Mouse (Mus musculus): ENCODE measurements around the gene Idi1. TPM values are rescaled to one million over a fixed set of nuclear protein-coding genes. Genes with fewer than 3 reads are reported as not detected.

The Idi1 gene
- polyA plus RNA-seq, 1 experiment, result 23.6 TPM

DNA sequence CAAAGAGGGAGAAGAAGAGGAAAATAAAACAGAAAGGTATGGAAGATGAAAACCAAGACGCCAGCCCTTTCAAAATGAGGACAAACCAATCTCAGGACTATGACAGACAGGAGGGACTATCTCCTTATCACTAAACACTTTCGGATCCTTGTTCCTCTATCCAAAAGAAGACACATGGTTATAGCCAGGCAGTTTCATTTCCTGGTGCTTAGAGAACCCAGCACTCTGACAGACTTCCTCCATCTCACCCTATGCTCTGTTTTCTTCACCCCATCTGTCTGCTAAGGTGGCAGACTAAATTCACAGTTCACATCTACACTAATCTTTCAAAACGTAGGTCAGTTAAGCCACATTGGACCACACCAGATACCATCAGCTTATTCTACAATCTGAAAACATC is 43.0 kb upstream of the Idi1 start:
- Histone ChIP-seq H3K79me2 (ENCODE audit: control insufficient read depth, insufficient read depth) (no peaks in the 10 kb centered on the region), H3K36me3 (ENCODE audit: control insufficient read depth, insufficient read depth) (peaks cover 63% of the 10 kb centered on the region), H3K27me3 (ENCODE audit: control insufficient read depth, insufficient read depth, insufficient read length) (no peaks in the 10 kb centered on the region), H3K4me2 (ENCODE audit: low read depth) (no peak overlapping the region), H3ac (ENCODE audit: control insufficient read depth, insufficient read length) (no peak overlapping the region), H3K4me3 (no peak overlapping the region)
- TF ChIP-seq MYOG (IDR thresholded peaks at IDR 0.05; ENCODE audit: control insufficient read depth in 1 of 3, insufficient read depth in 1 of 3, insufficient read length in 2 of 3, low read depth in 2 of 3) (no peak), E2F4 (IDR thresholded peaks at IDR 0.05; ENCODE audit: insufficient read depth) (no peak), USF1 (IDR thresholded peaks at IDR 0.05; ENCODE audit: low read depth) (no peak), SRF (IDR thresholded peaks at IDR 0.05; ENCODE audit: control insufficient read depth, insufficient read length, low read depth) (no peak), POLR2AphosphoS2 (IDR thresholded peaks at IDR 0.05; ENCODE audit: insufficient read length, low read depth) (no peak), MYOD1 (IDR thresholded peaks at IDR 0.05; ENCODE audit: control insufficient read depth in 1 of 3, insufficient read length in 2 of 3, low read depth in 2 of 3) (no peak), CEBPB (IDR thresholded peaks at IDR 0.05; ENCODE audit: insufficient read depth, poor library complexity, severe bottlenecking) (no peak), REST (IDR thresholded peaks at IDR 0.05; ENCODE audit: insufficient read depth, insufficient read length) (no peak), MAX (IDR thresholded peaks at IDR 0.05; ENCODE audit: low read depth) (no peak), TCF12 (IDR thresholded peaks at IDR 0.05; ENCODE audit: insufficient read depth, poor library complexity, severe bottlenecking) (no peak), POLR2A (IDR thresholded peaks at IDR 0.05; ENCODE audit: insufficient read length, low read depth) (no peak), TCF3 (IDR thresholded peaks at IDR 0.05; ENCODE audit: insufficient read length, low read depth) (no peak)

DNA sequence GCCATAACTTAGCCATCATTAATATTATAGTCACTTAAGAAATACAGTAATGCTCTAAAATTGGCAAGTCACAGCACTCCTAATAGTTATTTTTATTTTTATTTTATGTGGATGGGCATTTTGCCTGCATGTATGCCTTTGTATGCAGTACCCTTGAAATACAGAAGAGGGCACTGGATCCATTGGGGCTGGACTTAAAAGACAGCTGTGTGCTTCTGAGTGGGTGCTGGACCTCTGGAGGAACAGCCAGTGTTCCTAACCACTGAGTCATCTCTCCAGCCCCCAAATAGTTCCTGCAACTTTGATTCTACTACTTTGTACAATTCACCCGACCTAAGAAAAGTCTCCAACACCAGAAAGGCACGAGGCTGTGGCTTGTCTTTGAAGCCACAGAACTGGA is 37.6 kb upstream of the Idi1 start:
- Histone ChIP-seq H3K79me2 (ENCODE audit: control insufficient read depth, insufficient read depth) (no peaks in the 10 kb centered on the region), H3ac (ENCODE audit: control insufficient read depth, insufficient read length) (no peak overlapping the region), H3K36me3 (ENCODE audit: control insufficient read depth, insufficient read depth) (peaks cover 47% of the 10 kb centered on the region), H3K4me2 (ENCODE audit: low read depth) (no peak overlapping the region), H3K27me3 (ENCODE audit: control insufficient read depth, insufficient read depth, insufficient read length) (no peaks in the 10 kb centered on the region), H3K4me3 (no peak overlapping the region)
- no peak for TF ChIP-seq CEBPB (IDR thresholded peaks at IDR 0.05; ENCODE audit: insufficient read depth, poor library complexity, severe bottlenecking)
- TF ChIP-seq MYOG (IDR thresholded peaks at IDR 0.05; ENCODE audit: control insufficient read depth in 1 of 3, insufficient read depth in 1 of 3, insufficient read length in 2 of 3, low read depth in 2 of 3), result peak in 1 of 3 experiments; percentile 57
- TF ChIP-seq SRF (IDR thresholded peaks at IDR 0.05; ENCODE audit: control insufficient read depth, insufficient read length, low read depth), result no peak
- no peak for TF ChIP-seq E2F4 (IDR thresholded peaks at IDR 0.05; ENCODE audit: insufficient read depth)
- peak in 2 of 3 experiments; percentile 3 to 49 for TF ChIP-seq MYOD1 (IDR thresholded peaks at IDR 0.05; ENCODE audit: control insufficient read depth in 1 of 3, insufficient read length in 2 of 3, low read depth in 2 of 3)

DNA sequence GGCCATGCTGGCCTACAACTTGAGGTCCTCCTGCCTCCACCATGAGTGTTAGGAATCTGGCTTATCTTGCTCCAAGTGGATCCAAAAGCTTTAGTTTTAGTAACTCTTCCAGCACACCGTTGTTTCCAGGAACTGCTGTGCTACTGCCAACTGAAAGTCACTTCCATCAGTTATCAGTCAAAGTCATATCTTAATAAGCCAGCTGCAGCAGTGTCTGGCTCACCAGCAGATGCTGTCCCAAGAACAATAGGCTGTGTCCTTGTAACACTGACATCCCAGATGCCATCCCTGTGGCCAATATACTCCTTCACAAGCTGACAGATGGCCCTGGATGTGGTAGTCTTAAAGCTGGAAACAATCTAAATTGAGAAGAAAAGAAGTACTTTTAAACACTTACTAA is 36.0 kb upstream of the Idi1 start:
- Histone ChIP-seq H3K79me2 (ENCODE audit: control insufficient read depth, insufficient read depth) (no peaks in the 10 kb centered on the region), H3K4me3 (no peak overlapping the region), H3K27me3 (ENCODE audit: control insufficient read depth, insufficient read depth, insufficient read length) (no peaks in the 10 kb centered on the region), H3K4me2 (ENCODE audit: low read depth) (no peak overlapping the region), H3ac (ENCODE audit: control insufficient read depth, insufficient read length) (no peak overlapping the region), H3K36me3 (ENCODE audit: control insufficient read depth, insufficient read depth) (peaks cover 40% of the 10 kb centered on the region)
- TF ChIP-seq TCF3 (IDR thresholded peaks at IDR 0.05; ENCODE audit: insufficient read length, low read depth) (no peak), POLR2A (IDR thresholded peaks at IDR 0.05; ENCODE audit: insufficient read length, low read depth) (no peak), E2F4 (IDR thresholded peaks at IDR 0.05; ENCODE audit: insufficient read depth) (no peak), REST (IDR thresholded peaks at IDR 0.05; ENCODE audit: insufficient read depth, insufficient read length) (no peak), MYOD1 (IDR thresholded peaks at IDR 0.05; ENCODE audit: control insufficient read depth in 1 of 3, insufficient read length in 2 of 3, low read depth in 2 of 3) (no peak)

DNA sequence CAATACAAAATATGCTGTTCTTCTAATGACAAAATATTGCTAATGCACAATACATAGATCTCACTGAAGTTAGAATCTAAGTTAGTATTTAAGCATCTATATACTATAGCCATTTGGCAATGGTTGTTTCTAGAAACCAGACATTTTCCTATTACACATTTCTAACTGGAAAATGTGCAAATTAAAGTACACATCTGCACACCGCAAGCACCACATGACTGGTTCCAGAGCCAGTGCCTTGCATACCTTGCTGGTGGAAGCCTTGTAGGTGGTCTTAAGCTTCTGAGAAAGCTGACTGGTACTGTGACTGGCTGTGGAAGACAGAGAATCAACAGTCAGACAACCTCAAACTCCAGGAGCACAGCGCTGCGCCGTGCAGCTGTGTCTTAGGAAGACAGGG is 31.9 kb upstream of the Idi1 start:
- Histone ChIP-seq H3K79me2 (ENCODE audit: control insufficient read depth, insufficient read depth) (peaks cover 14% of the 10 kb centered on the region), H3K4me2 (ENCODE audit: low read depth) (no peak overlapping the region), H3K4me3 (no peak overlapping the region), H3K36me3 (ENCODE audit: control insufficient read depth, insufficient read depth) (peaks cover 44% of the 10 kb centered on the region), H3K27me3 (ENCODE audit: control insufficient read depth, insufficient read depth, insufficient read length) (no peaks in the 10 kb centered on the region), H3ac (ENCODE audit: control insufficient read depth, insufficient read length) (no peak overlapping the region)
- TF ChIP-seq POLR2AphosphoS2 (IDR thresholded peaks at IDR 0.05; ENCODE audit: insufficient read length, low read depth) (no peak), CEBPB (IDR thresholded peaks at IDR 0.05; ENCODE audit: insufficient read depth, poor library complexity, severe bottlenecking) (no peak), SRF (IDR thresholded peaks at IDR 0.05; ENCODE audit: control insufficient read depth, insufficient read length, low read depth) (no peak), TCF3 (IDR thresholded peaks at IDR 0.05; ENCODE audit: insufficient read length, low read depth) (no peak), USF1 (IDR thresholded peaks at IDR 0.05; ENCODE audit: low read depth) (no peak), REST (IDR thresholded peaks at IDR 0.05; ENCODE audit: insufficient read depth, insufficient read length) (no peak), MAX (IDR thresholded peaks at IDR 0.05; ENCODE audit: low read depth) (no peak), TCF12 (IDR thresholded peaks at IDR 0.05; ENCODE audit: insufficient read depth, poor library complexity, severe bottlenecking) (no peak), MYOG (IDR thresholded peaks at IDR 0.05; ENCODE audit: control insufficient read depth in 1 of 3, insufficient read depth in 1 of 3, insufficient read length in 2 of 3, low read depth in 2 of 3) (no peak), POLR2A (IDR thresholded peaks at IDR 0.05; ENCODE audit: insufficient read length, low read depth) (no peak), MYOD1 (IDR thresholded peaks at IDR 0.05; ENCODE audit: control insufficient read depth in 1 of 3, insufficient read length in 2 of 3, low read depth in 2 of 3) (no peak)

DNA sequence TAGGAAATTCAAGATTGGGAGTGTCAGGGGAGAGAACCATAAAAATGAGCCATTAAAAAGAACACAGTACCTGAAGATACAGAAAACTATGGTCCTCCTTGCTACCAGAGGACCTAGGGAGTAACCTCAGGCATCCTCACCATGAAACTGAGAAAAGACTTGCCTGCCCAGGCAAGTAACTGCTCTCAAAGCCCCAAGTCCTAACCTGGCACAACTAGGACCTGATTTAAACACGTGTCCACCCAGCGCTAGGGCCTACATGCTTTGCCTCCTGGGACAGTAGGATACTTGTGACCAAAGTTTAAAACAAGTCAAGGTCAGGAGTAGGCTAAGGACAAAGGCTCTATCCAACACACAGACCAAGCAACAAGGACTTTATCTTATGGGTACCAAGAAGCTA is 30.5 kb upstream of the Idi1 start:
- H3K36me3 ChIP-seq (ENCODE audit: control insufficient read depth, insufficient read depth), result peaks cover 38% of the 10 kb centered on the region
- TF ChIP-seq SRF (IDR thresholded peaks at IDR 0.05; ENCODE audit: control insufficient read depth, insufficient read length, low read depth), result no peak
- TF ChIP-seq POLR2A (IDR thresholded peaks at IDR 0.05; ENCODE audit: insufficient read length, low read depth), result no peak
- no peak for TF ChIP-seq MYOD1 (IDR thresholded peaks at IDR 0.05; ENCODE audit: control insufficient read depth in 1 of 3, insufficient read length in 2 of 3, low read depth in 2 of 3)
- no peak for TF ChIP-seq MYOG (IDR thresholded peaks at IDR 0.05; ENCODE audit: control insufficient read depth in 1 of 3, insufficient read depth in 1 of 3, insufficient read length in 2 of 3, low read depth in 2 of 3)
- H3K4me2 ChIP-seq (ENCODE audit: low read depth), result no peak overlapping the region
- H3K4me3 ChIP-seq, result no peak overlapping the region
- H3K79me2 ChIP-seq (ENCODE audit: control insufficient read depth, insufficient read depth), result peaks cover 21% of the 10 kb centered on the region
- no peak overlapping the region for H3ac ChIP-seq (ENCODE audit: control insufficient read depth, insufficient read length)
- no peaks in the 10 kb centered on the region for H3K27me3 ChIP-seq (ENCODE audit: control insufficient read depth, insufficient read depth, insufficient read length)

Data from myocyte (in vitro differentiated cells).